Mouse (Mus musculus) CH12.LX (cell line): ENCODE measurements around the gene Gabra5. TPM values are rescaled to one million over a fixed set of nuclear protein-coding genes. Genes with fewer than 3 reads are reported as not detected.
A peak's percentile ranks its signal among the peaks of the same experiment; 100 is the strongest.

Source experiments
- DNase-seq: peaks from one replicate; pipeline ENCODE4 v3.0.0-alpha.2; 2013; ENCODE audit errors: extremely low read depth
- H3K27ac ChIP-seq: 2 replicates; pipeline ENCODE4 v1.5.1; 2012; ENCODE audit warnings: low read depth, mild to moderate bottlenecking, control low read depth, moderate library complexity; ENCODE audit not compliant: insufficient read depth
- H3K27me3 ChIP-seq: replicated peaks from 2 replicates; pipeline ENCODE3; 2012; ENCODE audit warnings: inconsistent platforms
- H3K36me3 ChIP-seq, 2 experiments: replicated peaks in 1 of 2; 2 replicates each; pipeline versions ENCODE3 to v1.6.1; 2012; ENCODE audit warnings: inconsistent platforms in 1 of 2, low read length in 1 of 2, mild to moderate bottlenecking in 1 of 2, mixed read lengths in 1 of 2, moderate library complexity in 1 of 2; ENCODE audit not compliant: control insufficient read depth in 1 of 2, insufficient read depth in 1 of 2
- H3K4me1 ChIP-seq, 2 experiments: 2 replicates each; pipeline ENCODE4 v1.6.1; 2012; ENCODE audit warnings: inconsistent platforms in 1 of 2, moderate library complexity in 1 of 2; ENCODE audit not compliant: insufficient read depth in 2 of 2, control insufficient read depth in 1 of 2
- H3K4me2 ChIP-seq: 2 replicates; pipeline ENCODE4 v1.6.1; 2012; ENCODE audit warnings: low read depth, mild to moderate bottlenecking, control low read depth; ENCODE audit not compliant: poor library complexity, insufficient read depth, severe bottlenecking
- H3K4me3 ChIP-seq, 3 experiments: fragments of 150-350 bp in 1 of 3; sonication (generic) in 1 of 3; replicated peaks in 1 of 3; 2 replicates each; pipeline versions ENCODE3 to v1.5.1; 2011 to 2012; ENCODE audit warnings: low read depth in 2 of 3, low read length in 2 of 3, mild to moderate bottlenecking in 2 of 3, moderate library complexity in 2 of 3, control low read depth in 1 of 3, improper control_type of control experiment in 1 of 3, inconsistent platforms in 1 of 3, mixed read lengths in 1 of 3; ENCODE audit not compliant: poor library complexity in 1 of 3
- H3K79me2 ChIP-seq: replicated peaks from 2 replicates; pipeline ENCODE4 v1.6.1; 2012; ENCODE audit warnings: mild to moderate bottlenecking, moderate library complexity; ENCODE audit not compliant: control insufficient read depth, poor library complexity, insufficient read depth, severe bottlenecking; ENCODE audit errors: extremely low read depth
- H3K9ac ChIP-seq: 2 replicates; pipeline ENCODE4 v1.6.1; 2012; ENCODE audit warnings: low read depth, mild to moderate bottlenecking, control low read depth, moderate library complexity; ENCODE audit not compliant: insufficient read depth
- H3K9me3 ChIP-seq: replicated peaks from 2 replicates; pipeline ENCODE3; 2012; ENCODE audit warnings: low read length, inconsistent platforms, mixed read lengths
- CHD1 ChIP-seq: IDR thresholded peaks from 2 replicates; pipeline ENCODE4 v1.6.1; 2012; ENCODE audit warnings: low read depth, low read length, improper control_type of control experiment, inconsistent platforms
- CTCF ChIP-seq, 2 experiments: IDR thresholded peaks in 1 of 2; conservative IDR thresholded peaks in 1 of 2; 2 replicates each; pipeline ENCODE4 v1.5.1; 2011 to 2012; ENCODE audit warnings: low read depth in 2 of 2, low read length in 2 of 2, improper control_type of control experiment in 1 of 2, inconsistent platforms in 1 of 2, mild to moderate bottlenecking in 1 of 2, moderate library complexity in 1 of 2
- ELF1 ChIP-seq: IDR thresholded peaks from 2 replicates; pipeline ENCODE4 v1.6.1; 2014; ENCODE audit warnings: low read depth, mild to moderate bottlenecking, inconsistent platforms, low read length, improper control_type of control experiment
- EP300 ChIP-seq: IDR thresholded peaks from 2 replicates; pipeline ENCODE4 v1.6.1; 2011; ENCODE audit warnings: low read length, improper control_type of control experiment
- JUN ChIP-seq: IDR thresholded peaks from 2 replicates; pipeline ENCODE4 v1.6.1; 2011; ENCODE audit warnings: low read depth, mild to moderate bottlenecking, low read length, improper control_type of control experiment, moderate library complexity; ENCODE audit not compliant: insufficient read depth
- MAZ ChIP-seq: IDR thresholded peaks from 2 replicates; pipeline ENCODE4 v1.6.1; 2012; ENCODE audit warnings: low read depth, mild to moderate bottlenecking, inconsistent platforms, low read length, improper control_type of control experiment, moderate library complexity
- MXI1 ChIP-seq: IDR thresholded peaks from 2 replicates; pipeline ENCODE4 v1.6.1; 2011; ENCODE audit warnings: mild to moderate bottlenecking, low read depth, low read length, improper control_type of control experiment
- MYC ChIP-seq: IDR thresholded peaks from 2 replicates; pipeline ENCODE4 v1.6.1; 2011; ENCODE audit warnings: low read depth, mild to moderate bottlenecking, improper control_type of control experiment, low read length
- NRF1 ChIP-seq: IDR thresholded peaks from 2 replicates; pipeline ENCODE4 v1.6.1; 2014; ENCODE audit warnings: low read depth, mild to moderate bottlenecking, inconsistent platforms, low read length, improper control_type of control experiment, moderate library complexity
- POLR2AphosphoS2 ChIP-seq: IDR thresholded peaks from 2 replicates; pipeline ENCODE4 v1.6.1; 2011; ENCODE audit warnings: low read depth, low read length, improper control_type of control experiment
- RAD21 ChIP-seq: IDR thresholded peaks from 2 replicates; pipeline ENCODE4 v1.6.1; 2011; ENCODE audit warnings: low read depth, mild to moderate bottlenecking, low read length, improper control_type of control experiment, moderate library complexity
- RCOR1 ChIP-seq: conservative IDR thresholded peaks from 2 replicates; pipeline ENCODE4 v1.6.1; 2012; ENCODE audit warnings: low read depth, mild to moderate bottlenecking, inconsistent platforms, low read length, improper control_type of control experiment
- SMC3 ChIP-seq: IDR thresholded peaks from 2 replicates; pipeline ENCODE4 v1.6.1; 2011; ENCODE audit warnings: low read depth, low read length, improper control_type of control experiment
- USF1 ChIP-seq: IDR thresholded peaks from 2 replicates; pipeline ENCODE4 v1.6.1; 2014; ENCODE audit warnings: low read depth, mild to moderate bottlenecking, inconsistent platforms, low read length, improper control_type of control experiment
- USF2 ChIP-seq: conservative IDR thresholded peaks from 2 replicates; pipeline ENCODE4 v1.6.1; 2011; ENCODE audit warnings: low read depth, low read length, improper control_type of control experiment
- dilution Hi-C: fragments of 300-500 bp; cut with MboI; formaldehyde crosslinking; loops from 2 replicates; pipeline ENCODE4 v1.14.3; 2020; ENCODE audit warnings: low sequenced_read_pairs; ENCODE audit not compliant: extremely low pct_unique_long_range_greater_than_20kb, extremely low pct_ligation_motif_present
- in situ Hi-C: fragments of 300-500 bp; cut with MboI; formaldehyde crosslinking; loops from 3 replicates; pipeline ENCODE4 v1.14.3; 2019; ENCODE audit warnings: low sequenced_read_pairs, low pct_ligation_motif_present, low pct_unique_long_range_greater_than_20kb, mixed read lengths
- polyA plus RNA-seq: library from polyadenylated mRNA; unstranded; fragments of >175 nt; gene quantifications from 2 replicates; pipeline ENCODE4 v1.2.1, GENCODE M21; 2012; ENCODE audit warnings: low read depth; ENCODE audit not compliant: insufficient read length
- total RNA-seq, 2 experiments: library from RNA; depleted of rRNA; stranded (reverse); fragments of 300-350 nt in 1 of 2; fragments of >200 nt in 1 of 2; gene quantifications; 2 replicates each; pipeline ENCODE4 v1.2.3; 2012 to 2014

Gene Gabra5
- total and polyA plus RNA-seq, 3 experiments, result not detected

GRCm38 (mm10) chr7:57482896-57483295 is 27.0 kb downstream of the Gabra5 start:
- dilution Hi-C loops, result no loop called here
- no peak overlapping the region for H3K4me2 ChIP-seq

GRCm38 (mm10) chr7:57473811-57474525 is 35.9 kb downstream of the Gabra5 start:
- in situ Hi-C loops (no loop called here), dilution Hi-C loops (no loop called here)
- no peaks in the 10 kb centered on the region for H3K36me3 ChIP-seq
- H3K79me2 ChIP-seq, result no peaks in the 10 kb centered on the region
- no peak overlapping the region for H3K4me2 ChIP-seq
- no peak for TF ChIP-seq POLR2AphosphoS2
- no peak for TF ChIP-seq MXI1
- no peak for TF ChIP-seq USF1
- no peak for TF ChIP-seq NRF1
- TF ChIP-seq MAZ, result no peak
- peak in 1 of 2 experiments; percentile 39; a peak in 2 of 4 replicates for TF ChIP-seq CTCF (conservative IDR thresholded peaks at IDR 0.05 in 1 of 2, IDR thresholded peaks at IDR 0.05 in 1 of 2; ENCODE audit: low read depth in 2 of 2, low read length in 2 of 2)
- peak; percentile 31 for TF ChIP-seq RAD21
- peak; percentile 16; the same call in 1 of the 2 replicates for TF ChIP-seq SMC3
- TF ChIP-seq JUN, result no peak
- TF ChIP-seq MYC, result no peak
- no peak overlapping the region for H3K4me3 ChIP-seq
- peaks cover 50% of the 10 kb centered on the region for H3K9me3 ChIP-seq
- no peak overlapping the region for H3K9ac ChIP-seq
- no peak overlapping the region for H3K27ac ChIP-seq
- H3K27me3 ChIP-seq, result no peaks in the 10 kb centered on the region
- no peaks in the 10 kb centered on the region for H3K4me1 ChIP-seq
- no peak for DNase-seq

More at GRCm38 (mm10) chr7:57482896-57483295, 27.0 kb downstream of the Gabra5 start:
- in situ Hi-C loops, result no loop called here
- Histone ChIP-seq H3K4me3 (no peak overlapping the region), H3K9ac (no peak overlapping the region), H3K9me3 (peaks cover 34% of the 10 kb centered on the region), H3K27ac (no peak overlapping the region), H3K4me1 (no peaks in the 10 kb centered on the region), H3K36me3 (no peaks in the 10 kb centered on the region), H3K79me2 (no peaks in the 10 kb centered on the region), H3K27me3 (no peaks in the 10 kb centered on the region)
- TF ChIP-seq ELF1, result no peak
- TF ChIP-seq CTCF (conservative IDR thresholded peaks at IDR 0.05 in 1 of 2, IDR thresholded peaks at IDR 0.05 in 1 of 2; ENCODE audit: low read depth in 2 of 2, low read length in 2 of 2), result peak in 1 of 2 experiments; percentile 26; a peak in 2 of 4 replicates
- TF ChIP-seq RAD21, result peak; percentile 21
- DNase-seq, result no peak

- in situ Hi-C loops, result no loop called here
- H3K36me3 ChIP-seq, result no peaks in the 10 kb centered on the region
- H3K27ac ChIP-seq, result no peak overlapping the region
- no peak overlapping the region for H3K4me3 ChIP-seq
- H3K79me2 ChIP-seq, result no peaks in the 10 kb centered on the region
- H3K27me3 ChIP-seq, result no peaks in the 10 kb centered on the region
- TF ChIP-seq RAD21, result no peak
- TF ChIP-seq MYC, result no peak
- no peak for TF ChIP-seq RCOR1
- no peak for TF ChIP-seq EP300
- no peak for TF ChIP-seq USF2
- no peak for TF ChIP-seq CHD1
- dilution Hi-C loops, result no loop called here
- DNase-seq, result no peak
- no peaks in the 10 kb centered on the region for H3K4me1 ChIP-seq
- no peak overlapping the region for H3K4me2 ChIP-seq
- no peak overlapping the region for H3K9ac ChIP-seq
- H3K9me3 ChIP-seq, result peaks cover 56% of the 10 kb centered on the region
Measured at GRCm38 (mm10) chr7:57471316-57471715, 38.5 kb downstream of the Gabra5 start.
